Mouse (Mus musculus) hindbrain, embryonic 16.5 days (tissue): Measurements from ENCODE around the gene Adgrl4. TPM values are rescaled to one million over a fixed set of nuclear protein-coding genes. Genes with fewer than 3 reads are reported as not detected.

Source experiments
- ATAC-seq: fragments of 200-750 bp; cut with Nextera tagmentation; 2 replicates; pipeline ENCODE4 v1.8.0; 2017; ENCODE audit warnings: moderate TSS enrichment, moderate library complexity
- H3K27ac ChIP-seq: fragments of 300-500 bp; sonication (generic); 2 replicates; pipeline ENCODE4 v1.5.1; 2014; ENCODE audit warnings: low read depth, mild to moderate bottlenecking, control low read depth, low read length, moderate library complexity
- H3K27me3 ChIP-seq: fragments of 300-500 bp; sonication (generic); replicated peaks from 2 replicates; pipeline ENCODE4 v1.6.1; 2014; ENCODE audit warnings: low read length; ENCODE audit not compliant: control insufficient read depth, insufficient read depth
- H3K36me3 ChIP-seq: fragments of 300-500 bp; sonication (generic); 2 replicates; pipeline ENCODE4 v1.6.1; 2014; ENCODE audit warnings: mild to moderate bottlenecking, low read length, moderate library complexity, mixed read lengths; ENCODE audit not compliant: control insufficient read depth, insufficient read depth
- H3K4me1 ChIP-seq: fragments of 300-500 bp; sonication (generic); 2 replicates; pipeline ENCODE4 v1.6.1; 2014; ENCODE audit warnings: low read depth, low read length; ENCODE audit not compliant: control insufficient read depth, insufficient read depth
- H3K4me2 ChIP-seq: fragments of 300-500 bp; sonication (generic); 2 replicates; pipeline ENCODE4 v1.6.1; 2014; ENCODE audit warnings: mild to moderate bottlenecking, low read length, control low read depth, moderate library complexity
- H3K4me3 ChIP-seq: fragments of 300-500 bp; sonication (generic); 2 replicates; pipeline ENCODE4 v1.5.1; 2014; ENCODE audit warnings: mild to moderate bottlenecking, low read length, control low read depth, moderate library complexity
- H3K9ac ChIP-seq: fragments of 300-500 bp; sonication (generic); 2 replicates; pipeline ENCODE4 v1.6.1; 2014; ENCODE audit warnings: low read depth, mild to moderate bottlenecking, control low read depth, low read length, moderate library complexity
- H3K9me3 ChIP-seq: fragments of 300-500 bp; sonication (generic); 2 replicates; pipeline ENCODE4 v1.6.1; 2014; ENCODE audit warnings: mild to moderate bottlenecking, low read length, moderate library complexity; ENCODE audit not compliant: control insufficient read depth
- polyA plus RNA-seq: library from polyadenylated mRNA; unstranded; fragments of >200 nt; fragmentation: Nextera tagmentation; extraction: Ambion mirVana; gene quantifications from 2 replicates; pipeline ENCODE4 v1.2.1, GENCODE M21; 2015

The Adgrl4 gene
- polyA plus RNA-seq, 1 experiment from 2014 or later: 14.7 TPM

- Histone ChIP-seq H3K9ac (no peak overlapping the region), H3K27ac (no peak overlapping the region), H3K4me3 (no peak overlapping the region), H3K4me2 (no peak overlapping the region), H3K9me3 (no peaks in the 10 kb centered on the region), H3K4me1 (no peaks in the 10 kb centered on the region), H3K27me3 (no peaks in the 10 kb centered on the region), H3K36me3 (no peaks in the 10 kb centered on the region)
- no peak for ATAC-seq
These were observed 154.2 kb downstream of the Adgrl4 start for GRCm38 (mm10) chr3:151591904-151592303.
